Mouse (Mus musculus) ZHBTc4 (cell line): ENCODE measurements around the gene Gm20458.

ENCODE experiments used
- DNase-seq: peaks from one replicate; pipeline ENCODE4 v3.0.0-alpha.2; 2011; ENCODE audit warnings: low read depth, low spot score

The Gm20458 gene

GRCm38 (mm10) chr2:164537003-164537402 is 76.2 kb downstream of the Gm20458 start:
- DNase-seq = no peak
